Mouse (Mus musculus) heart, postnatal 0 days (tissue): ENCODE results near the gene Pde11a. TPM values are rescaled to one million over a fixed set of nuclear protein-coding genes. Genes with fewer than 3 reads are reported as not detected.

Experiments
- ATAC-seq: fragments of 200-750 bp; cut with Nextera tagmentation; 2 replicates; pipeline ENCODE4 v1.8.0; 2017; ENCODE audit warnings: low read depth, moderate number of reproducible peaks, moderate library complexity; ENCODE audit not compliant: insufficient read depth
- DNase-seq: peaks from one replicate; pipeline ENCODE4 v3.0.0-alpha.2; 2016; ENCODE audit warnings: low spot score
- H3K27ac ChIP-seq: fragments of 300-500 bp; sonication (generic); 2 replicates; pipeline ENCODE4 v1.5.1; 2014; ENCODE audit warnings: low read depth, mild to moderate bottlenecking
- H3K27me3 ChIP-seq: fragments of 300-500 bp; sonication (generic); 2 replicates; pipeline ENCODE4 v1.6.1; 2014; ENCODE audit warnings: low read length, mixed read lengths; ENCODE audit not compliant: control insufficient read depth, insufficient read depth
- H3K36me3 ChIP-seq: fragments of 300-500 bp; sonication (generic); replicated peaks from 2 replicates; pipeline ENCODE4 v1.6.1; 2014; ENCODE audit warnings: low read length, mixed read lengths; ENCODE audit not compliant: control insufficient read depth, insufficient read depth
- H3K4me1 ChIP-seq: fragments of 300-500 bp; sonication (generic); 2 replicates; pipeline ENCODE4 v1.6.1; 2014; ENCODE audit warnings: antibody characterized with exemption; ENCODE audit not compliant: control insufficient read depth, insufficient read depth
- H3K4me2 ChIP-seq: fragments of 300-500 bp; sonication (generic); 2 replicates; pipeline ENCODE4 v1.6.1; 2014; ENCODE audit warnings: low read depth, mild to moderate bottlenecking, low read length, moderate library complexity
- H3K4me3 ChIP-seq: fragments of 300-500 bp; sonication (generic); 2 replicates; pipeline ENCODE4 v1.5.1; 2014; ENCODE audit warnings: low read depth, low read length
- H3K9ac ChIP-seq: fragments of 300-500 bp; sonication (generic); replicated peaks from 2 replicates; pipeline ENCODE4 v1.6.1; 2014; ENCODE audit warnings: low read depth, low read length, mixed read lengths
- H3K9me3 ChIP-seq: fragments of 300-500 bp; sonication (generic); replicated peaks from 2 replicates; pipeline ENCODE4 v1.6.1; 2016; ENCODE audit warnings: low read length; ENCODE audit not compliant: control insufficient read depth
- CTCF ChIP-seq: IDR thresholded peaks from 2 replicates; pipeline ENCODE4 v1.5.1; 2016; ENCODE audit warnings: antibody characterized with exemption, control low read depth, low read depth
- EP300 ChIP-seq: IDR thresholded peaks from 2 replicates; pipeline ENCODE4 v1.6.1; 2016; ENCODE audit warnings: antibody characterized with exemption, low read depth
- WGBS: fragments of 180-500 bp; shearing (Covaris S2); extraction: QIAGEN DNeasy Blood & Tissue Kit; methylation state at CpG from one replicate; pipeline ENCODE4 v1.1.7; 2014; 5-methylcytosine and 5-hydroxymethylcytosine counted together
- polyA plus RNA-seq: library from polyadenylated mRNA; unstranded; fragments of >200 nt; fragmentation: Nextera tagmentation; extraction: Ambion mirVana; gene quantifications from 2 replicates; pipeline ENCODE4 v1.2.1, GENCODE M21; 2015
- total RNA-seq: library from RNA; depleted of rRNA; stranded (reverse); fragments of >200 nt; gene quantifications from 2 replicates; pipeline ENCODE4 v1.2.3, GENCODE M21; 2014; ENCODE audit warnings: low replicate concordance

The Pde11a gene
- total and polyA plus RNA-seq, 2 experiments from 2014 or later: 0.05 TPM; not detected in 1

DNA sequence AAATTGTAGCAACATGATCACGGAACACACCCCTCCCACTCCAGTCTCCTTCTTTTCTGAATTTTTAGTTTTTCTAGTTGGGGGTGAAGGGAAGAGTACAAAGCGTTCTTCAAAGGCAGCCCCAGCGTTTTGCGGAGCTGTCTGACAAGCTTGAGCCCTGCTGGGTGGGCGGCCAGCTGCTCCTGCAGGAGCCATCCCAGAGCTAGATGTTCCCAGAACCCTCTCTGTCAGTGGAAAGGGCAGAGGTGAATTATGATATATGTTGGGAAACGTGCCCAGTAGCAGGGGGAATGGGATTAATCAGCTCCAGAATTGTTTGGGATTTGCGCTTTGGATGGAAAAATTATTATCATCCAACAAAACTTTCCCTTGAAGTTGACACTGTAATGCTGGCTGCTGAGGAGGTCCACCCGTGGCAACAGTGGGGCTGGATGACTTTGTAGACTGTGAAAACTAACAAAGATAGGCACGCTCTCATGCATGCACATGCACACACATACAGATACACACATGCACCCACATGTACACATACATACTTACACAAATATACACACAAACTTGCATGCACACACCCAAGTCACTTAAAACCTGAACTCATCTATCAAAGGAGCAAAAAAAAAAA, 238.7 kb downstream of the Pde11a start:
- Histone ChIP-seq H3K27me3 (no peaks in the 10 kb centered on the region), H3K4me2 (no peak overlapping the region), H3K4me1 (no peaks in the 10 kb centered on the region), H3K36me3 (no peaks in the 10 kb centered on the region), H3K9me3 (no peaks in the 10 kb centered on the region), H3K27ac (no peak overlapping the region), H3K4me3 (no peak overlapping the region), H3K9ac (no peak overlapping the region)
- TF ChIP-seq EP300 (no peak), CTCF (no peak)
- 69% methylated on average over 9 of the region's 9 CpGs for WGBS
- DNase-seq (no peak), ATAC-seq (no peak)

GRCm38 (mm10) chr2:76098381-76098780, 240.2 kb downstream of the Pde11a start:
- Histone ChIP-seq H3K36me3 (no peaks in the 10 kb centered on the region), H3K27me3 (no peaks in the 10 kb centered on the region), H3K4me3 (no peak overlapping the region), H3K9me3 (no peaks in the 10 kb centered on the region), H3K27ac (no peak overlapping the region), H3K9ac (no peak overlapping the region), H3K4me1 (no peaks in the 10 kb centered on the region), H3K4me2 (no peak overlapping the region)
- no peak for TF ChIP-seq CTCF
- no peak for TF ChIP-seq EP300
- ATAC-seq: no peak
- WGBS: 25% methylated on average over 8 of the region's 8 CpGs
- no peak for DNase-seq

- Histone ChIP-seq H3K9me3 (no peaks in the 10 kb centered on the region), H3K36me3 (no peaks in the 10 kb centered on the region), H3K27ac (no peak overlapping the region), H3K4me2 (no peak overlapping the region), H3K4me1 (no peaks in the 10 kb centered on the region), H3K4me3 (no peak overlapping the region), H3K9ac (no peak overlapping the region), H3K27me3 (no peaks in the 10 kb centered on the region)
- 66% methylated on average over 7 of the region's 7 CpGs for WGBS
- TF ChIP-seq EP300 (no peak), CTCF (no peak)
- DNase-seq (no peak), ATAC-seq (no peak)
These were observed 240.7 kb downstream of the Pde11a start for GRCm38 (mm10) chr2:76097847-76098246.

DNA sequence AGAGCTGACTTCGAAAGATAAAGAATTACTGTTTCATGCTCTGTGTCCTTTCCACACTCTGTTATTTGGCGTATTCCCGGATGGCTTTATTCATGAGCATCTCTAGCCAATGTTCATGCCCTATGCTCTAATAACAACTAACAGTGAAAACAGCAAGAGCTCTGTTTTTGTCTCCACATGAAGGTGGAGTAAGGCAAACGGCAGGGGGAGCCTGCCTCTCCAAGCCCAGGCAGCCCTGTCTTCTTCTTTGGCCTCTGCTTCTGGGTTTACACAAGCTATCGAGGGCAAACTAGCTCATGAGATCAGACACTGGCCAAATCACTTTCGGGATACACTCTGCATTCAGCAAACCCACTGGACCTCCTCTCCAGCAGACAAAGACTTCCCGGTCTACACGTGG, 241.3 kb downstream of the Pde11a start:
- 75% methylated on average over 8 of the region's 8 CpGs for WGBS
- H3K36me3 ChIP-seq: no peaks in the 10 kb centered on the region
- TF ChIP-seq EP300 (no peak), CTCF (peak; percentile 13; the same call in 1 of the 2 replicates)
- H3K27me3 ChIP-seq: no peaks in the 10 kb centered on the region
- no peak for ATAC-seq
- H3K9me3 ChIP-seq: no peaks in the 10 kb centered on the region
- H3K4me1 ChIP-seq: no peaks in the 10 kb centered on the region
- H3K27ac ChIP-seq: no peak overlapping the region
- no peak for DNase-seq
- no peak overlapping the region for H3K4me2 ChIP-seq
- no peak overlapping the region for H3K9ac ChIP-seq
- no peak overlapping the region for H3K4me3 ChIP-seq

GRCm38 (mm10) chr2:76095861-76096260, 242.7 kb downstream of the Pde11a start:
- ATAC-seq (no peak), DNase-seq (no peak)
- Histone ChIP-seq H3K4me2 (no peak overlapping the region), H3K9me3 (no peaks in the 10 kb centered on the region), H3K27ac (no peak overlapping the region), H3K4me3 (no peak overlapping the region), H3K9ac (no peak overlapping the region), H3K36me3 (no peaks in the 10 kb centered on the region), H3K4me1 (no peaks in the 10 kb centered on the region), H3K27me3 (no peaks in the 10 kb centered on the region)
- WGBS: 88% methylated on average over 5 of the region's 5 CpGs
- TF ChIP-seq CTCF: no peak
- no peak for TF ChIP-seq EP300

GRCm38 (mm10) chr2:76090506-76090905, 248.1 kb downstream of the Pde11a start:
- DNase-seq (no peak), ATAC-seq (no peak)
- Histone ChIP-seq H3K4me2 (no peak overlapping the region), H3K9me3 (no peaks in the 10 kb centered on the region), H3K4me3 (no peak overlapping the region), H3K9ac (no peak overlapping the region), H3K4me1 (0 out of 2 replicates have a peak, but pooled peaks cover 11% of the 10 kb centered on the region), H3K27me3 (no peaks in the 10 kb centered on the region), H3K27ac (no peak overlapping the region), H3K36me3 (no peaks in the 10 kb centered on the region)
- TF ChIP-seq EP300 (no peak), CTCF (no peak)
